Mouse (Mus musculus) lung, postnatal 0 days (tissue): Measurements from ENCODE around the gene Ablim1. TPM values are rescaled to one million over a fixed set of nuclear protein-coding genes. Genes with fewer than 3 reads are reported as not detected.

Source experiments
- ATAC-seq: fragments of 200-750 bp; cut with Nextera tagmentation; 2 replicates; pipeline ENCODE4 v1.8.0; 2017; ENCODE audit warnings: moderate library complexity
- DNase-seq: peaks from one replicate; pipeline ENCODE4 v3.0.0-alpha.2; 2016; ENCODE audit warnings: low spot score
- H3K27ac ChIP-seq: fragments of 300-500 bp; sonication (generic); 2 replicates; pipeline ENCODE4 v1.5.1; 2014; ENCODE audit warnings: antibody characterized with exemption, mild to moderate bottlenecking, low read length, mixed read lengths
- H3K27me3 ChIP-seq: fragments of 300-500 bp; sonication (generic); replicated peaks from 2 replicates; pipeline ENCODE4 v1.6.1; 2014; ENCODE audit warnings: low read length, mixed read lengths; ENCODE audit not compliant: insufficient read depth
- H3K36me3 ChIP-seq: fragments of 300-500 bp; sonication (generic); 2 replicates; pipeline ENCODE4 v1.6.1; 2014; ENCODE audit warnings: low read length, mixed read lengths; ENCODE audit not compliant: insufficient read depth
- H3K4me1 ChIP-seq: fragments of 300-500 bp; sonication (generic); 2 replicates; pipeline ENCODE4 v1.6.1; 2014; ENCODE audit warnings: antibody characterized with exemption, low read depth, low read length, mixed read lengths; ENCODE audit not compliant: insufficient read depth
- H3K4me2 ChIP-seq: fragments of 300-500 bp; sonication (generic); replicated peaks from 2 replicates; pipeline ENCODE4 v1.6.1; 2014; ENCODE audit warnings: low read depth, mild to moderate bottlenecking, low read length, moderate library complexity, mixed read lengths
- H3K4me3 ChIP-seq: fragments of 300-500 bp; sonication (generic); 2 replicates; pipeline ENCODE4 v1.5.1; 2014; ENCODE audit warnings: low read depth, low read length
- H3K9ac ChIP-seq: fragments of 300-500 bp; sonication (generic); replicated peaks from 2 replicates; pipeline ENCODE4 v1.6.1; 2014; ENCODE audit warnings: low read depth, mild to moderate bottlenecking
- H3K9me3 ChIP-seq: fragments of 300-500 bp; sonication (generic); 2 replicates; pipeline ENCODE4 v1.6.1; 2016; ENCODE audit warnings: low read length, mixed read lengths
- CTCF ChIP-seq: IDR thresholded peaks from 2 replicates; pipeline ENCODE4 v1.5.1; 2016; ENCODE audit warnings: antibody characterized with exemption, mild to moderate bottlenecking
- EP300 ChIP-seq: IDR thresholded peaks from 2 replicates; pipeline ENCODE4 v1.6.1; 2016; ENCODE audit warnings: antibody characterized with exemption, mild to moderate bottlenecking, control low read depth
- WGBS: fragments of 180-500 bp; shearing (Covaris S2); extraction: QIAGEN DNeasy Blood & Tissue Kit; methylation state at CpG from one replicate; pipeline ENCODE4 v1.1.7; 2014; 5-methylcytosine and 5-hydroxymethylcytosine counted together
- polyA plus RNA-seq: library from polyadenylated mRNA; unstranded; fragments of >200 nt; fragmentation: Nextera tagmentation; extraction: Ambion mirVana; gene quantifications from 2 replicates; pipeline ENCODE4 v1.2.1, GENCODE M21; 2015

Gene Ablim1
- polyA plus RNA-seq, 1 experiment from 2014 or later = 50.1 TPM

- Histone ChIP-seq H3K27ac (no peak overlapping the region), H3K9ac (no peak overlapping the region), H3K4me2 (no peak overlapping the region), H3K27me3 (no peaks in the 10 kb centered on the region), H3K4me1 (peaks cover under 1% of the 10 kb centered on the region; the same call in 1 of the 2 replicates), H3K9me3 (no peaks in the 10 kb centered on the region), H3K4me3 (no peak overlapping the region), H3K36me3 (no peaks in the 10 kb centered on the region)
- DNase-seq (no peak), ATAC-seq (no peak)
- TF ChIP-seq EP300 (no peak), CTCF (no peak)
- 41% methylated on average over 4 of the region's 4 CpGs for WGBS
These were observed 304.7 kb downstream of the Ablim1 start for GRCm38 (mm10) chr19:57010064-57010463.

- no peak for DNase-seq
- WGBS = 76% methylated on average over 4 of the region's 4 CpGs
- TF ChIP-seq CTCF (no peak), EP300 (no peak)
- Histone ChIP-seq H3K27ac (no peak overlapping the region), H3K4me1 (no peaks in the 10 kb centered on the region), H3K36me3 (no peaks in the 10 kb centered on the region), H3K9ac (no peak overlapping the region), H3K4me3 (no peak overlapping the region), H3K4me2 (no peak overlapping the region), H3K9me3 (no peaks in the 10 kb centered on the region), H3K27me3 (no peaks in the 10 kb centered on the region)
- ATAC-seq = no peak
These were observed 305.1 kb downstream of the Ablim1 start for GRCm38 (mm10) chr19:57009653-57010052.

- Histone ChIP-seq H3K9me3 (no peaks in the 10 kb centered on the region), H3K27me3 (no peaks in the 10 kb centered on the region), H3K9ac (peak within 1 kb of the TSS; percentile 52), H3K4me1 (peaks cover 5% of the 10 kb centered on the region; the same call in 1 of the 2 replicates), H3K4me3 (peak within 1 kb of the TSS; percentile 56), H3K36me3 (no peaks in the 10 kb centered on the region), H3K27ac (peak within 1 kb of the TSS; percentile 51; the same call in 1 of the 2 replicates), H3K4me2 (peak within 1 kb of the TSS; percentile 92)
- DNase-seq (peak; percentile 81), ATAC-seq (peak; percentile 75)
- 2% methylated on average over 65 of the region's 68 CpGs for WGBS
- TF ChIP-seq EP300 (no peak), CTCF (peak; percentile 73)
These were observed 306.7 kb downstream of the Ablim1 start, which contains the start of gene Afap1l2 for GRCm38 (mm10) chr19:57007781-57008710. TSS of gene Afap1l2 (minus strand) at chr19:57008228.

GRCm38 (mm10) chr19:57007291-57007690, 307.4 kb downstream of the Ablim1 start:
- Histone ChIP-seq H3K27me3 (no peaks in the 10 kb centered on the region), H3K9ac (peak overlapping the region; percentile 52), H3K27ac (0 out of 2 replicates have a peak overlapping the region, but pooled peaks have one; percentile 51), H3K9me3 (no peaks in the 10 kb centered on the region), H3K4me3 (peak overlapping the region; percentile 56), H3K4me1 (peaks cover 9% of the 10 kb centered on the region; the same call in 1 of the 2 replicates), H3K4me2 (peak overlapping the region; percentile 92), H3K36me3 (no peaks in the 10 kb centered on the region)
- DNase-seq = no peak
- 62% methylated on average over 16 of the region's 16 CpGs for WGBS
- TF ChIP-seq EP300 = no peak
- TF ChIP-seq CTCF = peak; percentile 39
- ATAC-seq = no peak

- Histone ChIP-seq H3K27ac (no peak overlapping the region), H3K4me3 (peak overlapping the region; percentile 56), H3K9ac (no peak overlapping the region), H3K36me3 (no peaks in the 10 kb centered on the region), H3K4me2 (peak overlapping the region; percentile 92), H3K9me3 (no peaks in the 10 kb centered on the region), H3K27me3 (no peaks in the 10 kb centered on the region), H3K4me1 (peaks cover 9% of the 10 kb centered on the region; the same call in 1 of the 2 replicates)
- 59% methylated on average over 13 of the region's 13 CpGs for WGBS
- ATAC-seq = no peak
- TF ChIP-seq CTCF = no peak
- no peak for TF ChIP-seq EP300
- DNase-seq = no peak
These were observed 307.9 kb downstream of the Ablim1 start for GRCm38 (mm10) chr19:57006841-57007240.

GRCm38 (mm10) chr19:57005062-57005461, 309.7 kb downstream of the Ablim1 start:
- H3K27me3 ChIP-seq = no peaks in the 10 kb centered on the region
- 80% methylated on average over 4 of the region's 4 CpGs for WGBS
- ATAC-seq = peak; percentile 34

More at GRCm38 (mm10) chr19:57005062-57005461, 309.7 kb downstream of the Ablim1 start:
- no peak overlapping the region for H3K4me2 ChIP-seq
- TF ChIP-seq CTCF (no peak), EP300 (no peak)
- H3K36me3 ChIP-seq = no peaks in the 10 kb centered on the region
- H3K9me3 ChIP-seq = no peaks in the 10 kb centered on the region
- H3K9ac ChIP-seq = no peak overlapping the region
- no peak overlapping the region for H3K4me3 ChIP-seq
- peaks cover 9% of the 10 kb centered on the region; the same call in 1 of the 2 replicates for H3K4me1 ChIP-seq
- peak; percentile 52 for DNase-seq
- H3K27ac ChIP-seq = no peak overlapping the region
